Mouse (Mus musculus): ENCODE measurements around the gene Robo3. TPM values are rescaled to one million over a fixed set of nuclear protein-coding genes. Genes with fewer than 3 reads are reported as not detected.

The Robo3 gene
- polyA plus RNA-seq, 2 experiments, result 0.07 to 0.39 TPM

GRCm38 (mm10) chr9:37414666-37415065 lies 18.4 kb downstream of the Robo3 start:
- no peak overlapping the region for H3K27ac ChIP-seq (replicated peaks; ENCODE audit: low read depth, low read length)
- H3K27me3 ChIP-seq (ENCODE audit: control insufficient read depth, insufficient read depth, low read length), result no peaks in the 10 kb centered on the region
- DNase-seq (ENCODE audit: low spot score) (no peak), ATAC-seq (ENCODE audit: low FRiP score, low read depth) (no peak)
- H3K9me3 ChIP-seq (ENCODE audit: control insufficient read depth, low read length), result no peaks in the 10 kb centered on the region
- TF ChIP-seq POLR2A (IDR thresholded peaks at IDR 0.05; ENCODE audit: borderline replicate concordance, extremely low read depth, insufficient read depth, insufficient read length), result no peak
- no peaks in the 10 kb centered on the region for H3K36me3 ChIP-seq (ENCODE audit: control insufficient read depth, insufficient read depth, low read length)
- H3K9ac ChIP-seq (ENCODE audit: low read depth, low read length, severe bottlenecking), result no peak overlapping the region
- no peaks in the 10 kb centered on the region for H3K4me1 ChIP-seq (ENCODE audit: control insufficient read depth, insufficient read depth, low read length)
- WGBS, result 79% methylated on average over 3 of the region's 3 CpGs
- no peak overlapping the region for H3K4me2 ChIP-seq (replicated peaks; ENCODE audit: low read depth, low read length, severe bottlenecking)
- no peak overlapping the region for H3K4me3 ChIP-seq (replicated peaks; ENCODE audit: low read length)

- no peak for TF ChIP-seq POLR2A (IDR thresholded peaks at IDR 0.05; ENCODE audit: borderline replicate concordance, extremely low read depth, insufficient read depth, insufficient read length)
- H3K4me2 ChIP-seq (replicated peaks; ENCODE audit: low read depth, low read length, severe bottlenecking), result no peak overlapping the region
- no peaks in the 10 kb centered on the region for H3K27me3 ChIP-seq (ENCODE audit: control insufficient read depth, insufficient read depth, low read length)
- ATAC-seq (ENCODE audit: low FRiP score, low read depth) (no peak), DNase-seq (ENCODE audit: low spot score) (no peak)
- H3K27ac ChIP-seq (replicated peaks; ENCODE audit: low read depth, low read length), result no peak overlapping the region
- 52% methylated on average over 3 of the region's 3 CpGs for whole genome bisulfite sequencing
- no peak overlapping the region for H3K9ac ChIP-seq (ENCODE audit: low read depth, low read length, severe bottlenecking)
- no peaks in the 10 kb centered on the region; the same call in 1 of the 2 replicates for H3K4me1 ChIP-seq (ENCODE audit: control insufficient read depth, insufficient read depth, low read length)
- H3K9me3 ChIP-seq (ENCODE audit: control insufficient read depth, low read length), result no peaks in the 10 kb centered on the region
- H3K4me3 ChIP-seq (replicated peaks; ENCODE audit: low read length), result no peak overlapping the region
- no peaks in the 10 kb centered on the region for H3K36me3 ChIP-seq (ENCODE audit: control insufficient read depth, insufficient read depth, low read length)
These were observed 20.1 kb downstream of the Robo3 start for GRCm38 (mm10) chr9:37412989-37413388.

GRCm38 (mm10) chr9:37409698-37410445 lies 23.2 kb downstream of the Robo3 start:
- 58% methylated on average over 8 of the region's 8 CpGs for WGBS
- Histone ChIP-seq H3K4me2 (replicated peaks; ENCODE audit: low read depth, low read length, severe bottlenecking) (no peak overlapping the region), H3K27ac (replicated peaks; ENCODE audit: low read depth, low read length) (no peak overlapping the region), H3K4me3 (replicated peaks; ENCODE audit: low read length) (no peak overlapping the region), H3K4me1 (ENCODE audit: control insufficient read depth, insufficient read depth, low read length) (peaks cover 3% of the 10 kb centered on the region), H3K9ac (ENCODE audit: low read depth, low read length, severe bottlenecking) (no peak overlapping the region), H3K9me3 (ENCODE audit: control insufficient read depth, low read length) (no peaks in the 10 kb centered on the region), H3K36me3 (ENCODE audit: control insufficient read depth, insufficient read depth, low read length) (no peaks in the 10 kb centered on the region), H3K27me3 (ENCODE audit: control insufficient read depth, insufficient read depth, low read length) (no peaks in the 10 kb centered on the region)
- DNase-seq (ENCODE audit: low spot score), result no peak
- ATAC-seq (ENCODE audit: low FRiP score, low read depth), result no peak
- TF ChIP-seq POLR2A (IDR thresholded peaks at IDR 0.05; ENCODE audit: borderline replicate concordance, extremely low read depth, insufficient read depth, insufficient read length), result no peak

GRCm38 (mm10) chr9:37407850-37408502 lies 25.1 kb downstream of the Robo3 start:
- H3K4me2 ChIP-seq (replicated peaks; ENCODE audit: low read depth, low read length, severe bottlenecking), result no peak overlapping the region
- ATAC-seq (ENCODE audit: low FRiP score, low read depth), result no peak

GRCm38 (mm10) chr9:37406372-37406771 lies 26.7 kb downstream of the Robo3 start:
- H3K4me3 ChIP-seq (replicated peaks; ENCODE audit: low read length), result no peak overlapping the region
- H3K9me3 ChIP-seq (ENCODE audit: control insufficient read depth, low read length), result no peaks in the 10 kb centered on the region
- WGBS, result 0% methylated on average over 1 of the region's 1 CpGs
- no peaks in the 10 kb centered on the region for H3K27me3 ChIP-seq (ENCODE audit: control insufficient read depth, insufficient read depth, low read length)
- TF ChIP-seq POLR2A (IDR thresholded peaks at IDR 0.05; ENCODE audit: borderline replicate concordance, extremely low read depth, insufficient read depth, insufficient read length), result no peak
- DNase-seq (ENCODE audit: low spot score), result no peak
- H3K27ac ChIP-seq (replicated peaks; ENCODE audit: low read depth, low read length), result no peak overlapping the region
- H3K36me3 ChIP-seq (ENCODE audit: control insufficient read depth, insufficient read depth, low read length), result no peaks in the 10 kb centered on the region
- no peak overlapping the region for H3K4me2 ChIP-seq (replicated peaks; ENCODE audit: low read depth, low read length, severe bottlenecking)
- H3K4me1 ChIP-seq (ENCODE audit: control insufficient read depth, insufficient read depth, low read length), result peaks cover 3% of the 10 kb centered on the region
- no peak for ATAC-seq (ENCODE audit: low FRiP score, low read depth)
- H3K9ac ChIP-seq (ENCODE audit: low read depth, low read length, severe bottlenecking), result no peak overlapping the region

More at GRCm38 (mm10) chr9:37407850-37408502, 25.1 kb downstream of the Robo3 start:
- Histone ChIP-seq H3K36me3 (ENCODE audit: control insufficient read depth, insufficient read depth, low read length) (no peaks in the 10 kb centered on the region), H3K4me1 (ENCODE audit: control insufficient read depth, insufficient read depth, low read length) (peaks cover 3% of the 10 kb centered on the region), H3K4me3 (replicated peaks; ENCODE audit: low read length) (no peak overlapping the region), H3K27me3 (ENCODE audit: control insufficient read depth, insufficient read depth, low read length) (no peaks in the 10 kb centered on the region), H3K27ac (replicated peaks; ENCODE audit: low read depth, low read length) (no peak overlapping the region), H3K9me3 (ENCODE audit: control insufficient read depth, low read length) (no peaks in the 10 kb centered on the region), H3K9ac (ENCODE audit: low read depth, low read length, severe bottlenecking) (no peak overlapping the region)
- DNase-seq (ENCODE audit: low spot score), result no peak
- WGBS, result 11% methylated on average over 19 of the region's 19 CpGs
- TF ChIP-seq POLR2A (IDR thresholded peaks at IDR 0.05; ENCODE audit: borderline replicate concordance, extremely low read depth, insufficient read depth, insufficient read length), result no peak

Measured in limb, embryonic 14.5 days (tissue).